Mouse (Mus musculus) cerebellum, adult (tissue): ENCODE measurements around the gene Efnb1.

Source experiments
- ATAC-seq: cut with Nextera tagmentation; 2 replicates; pipeline ENCODE4 v1.9.2; 2017; ENCODE audit warnings: mild to moderate bottlenecking, moderate library complexity, mixed read lengths; ENCODE audit not compliant: insufficient number of reproducible peaks, low FRiP score, low TSS enrichment

Gene Efnb1

DNA sequence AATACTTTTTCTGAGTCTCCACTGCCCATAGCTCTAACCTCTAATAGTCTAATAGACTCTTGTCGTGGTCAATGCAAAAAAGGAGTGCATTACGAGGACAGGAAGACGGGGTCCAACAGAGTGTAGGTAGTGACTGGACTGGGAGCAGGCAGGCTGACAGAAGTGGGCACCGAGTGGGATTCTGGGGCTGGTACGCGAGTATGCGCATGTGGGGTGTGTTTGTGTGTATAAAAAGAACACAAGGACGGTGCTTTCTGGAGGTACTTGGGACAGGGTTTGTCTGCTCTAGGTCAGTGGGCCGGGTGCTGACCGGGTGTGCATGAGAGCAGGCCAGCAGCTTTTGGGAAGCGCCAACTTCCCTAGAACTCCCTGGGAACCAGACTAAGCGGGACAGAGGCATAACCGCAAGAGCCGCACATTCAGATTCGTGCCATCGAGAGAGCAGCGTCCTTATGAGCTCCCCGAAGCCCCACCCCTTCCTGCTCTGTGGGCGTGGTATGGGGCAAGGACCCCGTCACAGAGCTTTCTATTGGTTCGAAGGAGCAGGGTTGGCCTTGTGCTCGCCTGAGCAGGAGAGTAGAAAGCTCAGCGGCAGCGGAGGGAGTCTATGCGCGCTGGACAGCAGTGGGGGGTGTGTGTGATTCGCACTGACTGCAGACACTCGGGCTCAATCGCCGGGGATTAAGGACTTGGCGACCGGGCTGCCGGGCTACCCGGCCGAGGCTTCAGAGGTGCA, at the start of gene Efnb1:
Efnb1 (plus strand) TSS at position 608 of the 736 bp plus-strand sequence.
- peak; percentile 88 for ATAC-seq

- no peak for ATAC-seq
Observed at GRCm38 (mm10) chrX:99092704-99093103, 43.2 kb upstream of the Efnb1 start.

- peak; percentile 79 for ATAC-seq
Observed at GRCm38 (mm10) chrX:99111088-99111724, 24.7 kb upstream of the Efnb1 start.

GRCm38 (mm10) chrX:99119510-99119909, 16.4 kb upstream of the Efnb1 start:
- ATAC-seq = no peak

GRCm38 (mm10) chrX:99130059-99130458, 5.9 kb upstream of the Efnb1 start:
- ATAC-seq = no peak

DNA sequence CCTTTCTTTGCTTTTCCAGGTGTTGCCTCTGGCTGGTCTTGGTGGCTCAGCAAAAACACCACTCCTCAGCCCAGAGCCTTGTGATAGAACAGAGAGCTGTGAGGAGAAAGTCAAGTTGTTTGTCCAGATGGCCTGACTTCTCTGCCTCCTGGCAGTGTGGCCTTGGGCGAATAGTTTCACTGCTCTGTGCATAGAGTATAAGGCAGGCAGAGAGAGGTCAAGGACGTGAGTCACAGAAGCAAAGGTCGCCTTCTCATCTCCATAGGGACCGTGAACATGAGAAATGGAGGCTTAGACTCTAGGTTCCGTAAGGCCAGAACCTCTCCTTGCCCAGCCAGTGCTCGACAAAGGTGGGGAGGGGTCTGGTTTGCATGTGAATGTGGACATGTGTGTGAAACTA, 3.4 kb upstream of the Efnb1 start:
- no peak for ATAC-seq

GRCm38 (mm10) chrX:99134891-99135290, 1.0 kb upstream of the Efnb1 start:
- ATAC-seq = peak; percentile 58

DNA sequence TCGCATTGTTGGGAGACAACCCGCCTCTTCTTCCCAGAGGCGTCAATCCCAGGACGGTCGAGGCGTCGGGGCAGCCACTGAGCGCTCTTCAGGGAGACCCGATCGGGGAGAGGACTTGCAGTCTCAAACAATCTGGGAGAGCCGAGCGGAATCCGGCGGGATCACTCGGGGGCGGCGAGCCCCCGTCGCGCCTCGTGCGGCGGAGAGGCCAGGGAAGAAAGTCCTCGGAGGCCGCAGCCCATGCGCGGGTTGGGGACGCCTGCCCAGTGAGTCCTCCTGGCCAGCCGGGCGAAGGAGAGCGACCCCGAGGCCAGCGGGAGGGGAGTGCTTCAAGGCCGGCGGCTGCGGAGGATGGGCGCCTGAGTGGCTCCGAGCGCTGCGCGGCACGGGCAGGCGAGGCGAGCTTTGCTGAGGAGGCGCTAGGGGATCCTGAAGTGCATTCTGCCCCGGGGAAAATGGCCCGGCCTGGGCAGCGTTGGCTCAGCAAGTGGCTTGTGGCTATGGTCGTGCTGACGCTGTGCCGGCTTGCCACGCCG, 569 bp downstream of the Efnb1 start:
- ATAC-seq = no peak

- no peak for ATAC-seq
Observed at GRCm38 (mm10) chrX:99137143-99137870, 1.4 kb downstream of the Efnb1 start.

DNA sequence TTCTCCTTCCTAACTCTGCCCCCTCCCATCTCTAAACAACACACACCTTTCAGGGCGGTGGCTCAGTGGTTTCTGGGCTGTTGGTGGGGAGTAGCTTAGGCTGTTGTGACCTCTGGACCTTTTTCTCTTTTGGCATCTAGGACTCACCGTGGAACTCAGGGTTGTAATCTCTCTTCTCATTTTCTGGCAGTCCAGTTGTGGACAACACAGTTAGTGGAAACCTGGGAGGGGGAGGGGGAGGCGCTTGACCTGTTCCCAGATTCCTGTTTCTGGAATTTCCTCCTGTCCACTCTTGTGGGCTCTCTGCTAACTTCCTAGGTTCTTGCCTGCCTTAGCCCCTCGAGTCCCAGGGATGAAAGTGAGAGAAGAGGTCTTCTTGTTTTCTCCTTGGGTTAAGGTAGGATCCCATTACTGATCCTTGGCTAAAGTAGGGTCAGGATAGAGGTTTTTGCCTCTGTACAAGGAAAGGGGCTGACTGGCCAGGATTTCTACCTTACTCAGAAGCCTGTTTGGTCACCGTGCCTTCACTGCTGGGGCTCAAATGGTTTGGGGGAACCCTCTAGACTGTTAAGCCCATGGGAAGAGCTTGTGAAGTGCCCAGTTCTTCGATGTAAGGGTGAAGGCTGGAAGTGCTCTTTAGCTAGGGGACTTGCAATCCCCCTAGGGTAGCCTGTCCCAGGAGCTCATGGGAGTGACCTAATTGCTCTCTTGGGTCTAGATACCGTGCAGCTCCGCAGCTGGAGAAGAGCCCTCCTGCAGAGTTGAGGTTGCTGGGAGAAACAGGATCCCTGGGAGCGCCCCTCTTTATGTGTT, 2.2 kb downstream of the Efnb1 start:
- ATAC-seq = no peak

DNA sequence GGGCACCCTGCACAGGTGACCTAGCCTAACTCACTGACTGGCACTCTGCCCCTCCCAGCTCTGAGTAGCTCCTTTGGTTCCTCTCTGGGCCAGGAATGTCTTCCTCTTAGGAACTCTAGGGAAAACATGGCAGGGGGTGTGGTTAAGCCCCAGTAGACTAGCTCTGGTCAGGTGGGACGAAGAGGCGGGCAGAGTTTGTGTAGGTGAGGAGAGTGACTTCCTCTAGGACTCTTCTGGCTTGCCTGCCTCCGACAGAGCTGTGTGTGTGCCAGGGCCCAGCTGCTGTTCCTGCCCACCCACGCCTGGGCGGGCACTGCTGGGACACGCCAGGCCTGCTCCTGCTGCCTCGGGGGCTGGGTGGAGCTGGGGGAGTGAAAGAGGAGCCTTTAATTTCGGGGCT, 5.1 kb downstream of the Efnb1 start:
- no peak for ATAC-seq

- ATAC-seq = no peak
Observed at GRCm38 (mm10) chrX:99141900-99142299, 6.0 kb downstream of the Efnb1 start.

DNA sequence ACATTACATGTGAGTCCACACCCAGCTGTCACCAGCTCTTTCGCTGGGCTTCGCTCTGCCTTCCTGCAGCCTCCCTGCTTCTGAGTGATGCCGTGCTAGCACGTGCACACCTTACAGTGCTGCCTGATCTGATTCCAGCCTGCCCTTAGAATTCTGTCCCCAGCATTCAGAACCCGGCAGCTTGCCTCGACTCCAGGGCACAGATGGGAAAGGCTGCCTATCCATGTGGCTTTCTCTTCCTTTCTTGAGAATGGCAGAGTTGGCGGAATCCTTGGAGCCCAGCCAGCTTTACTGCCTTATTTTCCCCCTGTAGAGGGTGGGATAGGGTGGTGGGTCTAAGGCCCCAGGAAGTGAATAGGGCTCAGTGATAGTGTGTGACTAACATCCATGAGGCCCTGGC, 9.6 kb downstream of the Efnb1 start:
- no peak for ATAC-seq

- no peak for ATAC-seq
Observed at GRCm38 (mm10) chrX:99148061-99148905, 12.4 kb downstream of the Efnb1 start.

DNA sequence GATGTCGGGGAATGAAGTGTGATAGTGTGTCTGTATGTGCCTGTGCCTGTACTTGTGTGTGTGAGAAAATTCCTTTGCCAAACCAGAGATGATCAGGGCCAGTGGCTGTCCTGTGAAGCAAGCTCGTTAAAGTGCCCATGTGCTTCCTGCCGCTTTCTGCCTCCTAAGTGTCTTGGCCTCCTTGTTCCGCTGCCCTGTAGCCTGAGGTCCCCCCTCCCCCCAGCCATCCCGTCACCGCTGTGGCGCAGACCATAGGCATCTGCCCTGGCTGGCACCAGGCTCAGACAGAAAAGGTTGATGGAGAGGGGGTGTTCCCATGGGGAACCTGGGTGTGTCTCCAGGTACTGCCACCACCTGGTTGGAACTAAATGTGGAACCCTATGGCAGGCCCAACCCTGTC, 13.1 kb downstream of the Efnb1 start:
- no peak for ATAC-seq

GRCm38 (mm10) chrX:99149900-99150299, 14.0 kb downstream of the Efnb1 start:
- no peak for ATAC-seq

DNA sequence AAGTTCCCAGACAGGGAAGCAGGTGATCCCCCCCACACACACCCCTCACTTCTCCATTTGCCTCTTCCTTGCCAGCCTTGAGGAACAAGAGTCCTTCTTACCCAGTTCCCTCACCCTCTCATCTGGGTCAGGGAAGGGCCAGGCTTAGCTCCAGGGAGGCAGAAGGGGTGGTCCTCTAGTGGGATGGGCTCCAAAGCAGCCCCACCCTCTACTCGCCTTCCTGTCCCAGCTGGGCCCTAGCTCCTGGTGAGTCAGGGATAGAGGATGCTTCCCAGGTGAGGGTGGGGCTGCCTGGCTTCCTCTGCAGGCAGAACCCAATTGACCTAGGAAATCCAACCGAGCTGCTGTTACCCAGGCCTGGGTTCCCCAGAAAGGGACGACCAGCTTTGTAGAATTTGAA, 14.8 kb downstream of the Efnb1 start:
- no peak for ATAC-seq

- ATAC-seq = no peak
Observed at GRCm38 (mm10) chrX:99151434-99151833, 15.5 kb downstream of the Efnb1 start.

DNA sequence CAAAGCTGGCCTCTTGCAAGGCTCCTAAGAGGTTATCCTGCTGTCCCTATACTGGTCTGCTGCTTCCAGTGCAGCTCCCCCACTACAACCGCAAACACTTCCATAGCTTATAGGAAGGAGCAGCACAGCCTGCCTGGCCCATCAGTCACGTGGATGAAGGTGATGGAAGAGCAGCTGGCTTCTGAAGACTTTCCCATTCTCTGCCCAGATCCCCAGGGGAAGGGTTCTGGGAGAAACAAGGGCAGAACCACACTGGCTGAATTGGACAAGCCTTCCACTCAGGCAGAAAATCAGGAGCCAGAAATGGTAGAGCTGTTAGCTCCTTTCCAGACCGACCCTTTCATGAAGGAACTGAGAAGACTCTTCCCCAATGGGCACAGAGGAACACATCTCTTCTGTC, 16.2 kb downstream of the Efnb1 start:
- no peak for ATAC-seq
